Mouse (Mus musculus): ENCODE data around the gene Rbm20. TPM values are rescaled to one million over a fixed set of nuclear protein-coding genes. Genes with fewer than 3 reads are reported as not detected.

Rbm20 gene
- total and polyA plus RNA-seq, 3 experiments, result 0.05 to 0.56 (median 0.08) TPM

GRCm38 (mm10) chr19:53854978-53855377 lies 177.9 kb downstream of the Rbm20 start:
- in situ Hi-C loops (cut with MboI; ENCODE audit: low pct_ligation_motif_present, low pct_unique_long_range_greater_than_20kb, low sequenced_read_pairs) (no loop called here), dilution Hi-C loops (cut with MboI; ENCODE audit: extremely low pct_ligation_motif_present, extremely low pct_unique_long_range_greater_than_20kb, low sequenced_read_pairs) (no loop called here)
- TF ChIP-seq SMC3 (IDR thresholded peaks at IDR 0.05; ENCODE audit: low read depth, low read length) (no peak), USF1 (IDR thresholded peaks at IDR 0.05; ENCODE audit: low read depth, low read length) (peak; percentile 81), USF2 (conservative IDR thresholded peaks at IDR 0.05; ENCODE audit: low read depth, low read length) (peak; percentile 85), MAX (IDR thresholded peaks at IDR 0.05; ENCODE audit: low read length) (peak; percentile 39; the same call in 1 of the 2 replicates)
- H3K27me3 ChIP-seq (replicated peaks), result no peaks in the 10 kb centered on the region
- no peak overlapping the region for H3K4me2 ChIP-seq (ENCODE audit: insufficient read depth, low read depth, poor library complexity, severe bottlenecking)
- peaks cover 13 to 25% of the 10 kb centered on the region in 2 experiments for H3K4me1 ChIP-seq (ENCODE audit: control insufficient read depth in 1 of 2, insufficient read depth in 2 of 2)
- H3K36me3 ChIP-seq (replicated peaks in 1 of 2; ENCODE audit: control insufficient read depth in 1 of 2, insufficient read depth in 1 of 2, low read length in 1 of 2), result peaks cover 0 to 5% of the 10 kb centered on the region in 2 experiments
- H3K9me3 ChIP-seq (replicated peaks; ENCODE audit: low read length), result no peaks in the 10 kb centered on the region
- no peak overlapping the region for H3K4me3 ChIP-seq (replicated peaks in 1 of 3; ENCODE audit: low read depth in 2 of 3, low read length in 2 of 3, poor library complexity in 1 of 3)
- H3K79me2 ChIP-seq (replicated peaks; ENCODE audit: control insufficient read depth, extremely low read depth, insufficient read depth, poor library complexity, severe bottlenecking), result no peaks in the 10 kb centered on the region
- no peak overlapping the region for H3K27ac ChIP-seq (ENCODE audit: insufficient read depth, low read depth)
- no peak overlapping the region for H3K9ac ChIP-seq (ENCODE audit: insufficient read depth, low read depth)
- DNase-seq (ENCODE audit: extremely low read depth), result peak; percentile 34

GRCm38 (mm10) chr19:53855781-53856180 lies 178.7 kb downstream of the Rbm20 start:
- in situ Hi-C loops (cut with MboI; ENCODE audit: low pct_ligation_motif_present, low pct_unique_long_range_greater_than_20kb, low sequenced_read_pairs) (no loop called here), dilution Hi-C loops (cut with MboI; ENCODE audit: extremely low pct_ligation_motif_present, extremely low pct_unique_long_range_greater_than_20kb, low sequenced_read_pairs) (no loop called here)
- Histone ChIP-seq H3K4me3 (replicated peaks in 1 of 3; ENCODE audit: low read depth in 2 of 3, low read length in 2 of 3, poor library complexity in 1 of 3) (no peak overlapping the region), H3K27ac (ENCODE audit: insufficient read depth, low read depth) (no peak overlapping the region), H3K4me2 (ENCODE audit: insufficient read depth, low read depth, poor library complexity, severe bottlenecking) (no peak overlapping the region), H3K4me1 (ENCODE audit: control insufficient read depth in 1 of 2, insufficient read depth in 2 of 2) (peaks cover 13 to 24% of the 10 kb centered on the region in 2 experiments), H3K9me3 (replicated peaks; ENCODE audit: low read length) (no peaks in the 10 kb centered on the region), H3K79me2 (replicated peaks; ENCODE audit: control insufficient read depth, extremely low read depth, insufficient read depth, poor library complexity, severe bottlenecking) (no peaks in the 10 kb centered on the region), H3K36me3 (replicated peaks in 1 of 2; ENCODE audit: control insufficient read depth in 1 of 2, insufficient read depth in 1 of 2, low read length in 1 of 2) (peaks cover 0 to 5% of the 10 kb centered on the region in 2 experiments), H3K27me3 (replicated peaks) (no peaks in the 10 kb centered on the region), H3K9ac (ENCODE audit: insufficient read depth, low read depth) (no peak overlapping the region)
- TF ChIP-seq SMC3 (IDR thresholded peaks at IDR 0.05; ENCODE audit: low read depth, low read length), result no peak
- no peak for TF ChIP-seq IRF4 (IDR thresholded peaks at IDR 0.05; ENCODE audit: low read depth, low read length)
- TF ChIP-seq EP300 (IDR thresholded peaks at IDR 0.05; ENCODE audit: low read length), result no peak
- TF ChIP-seq KAT2A (IDR thresholded peaks at IDR 0.05; ENCODE audit: insufficient replicate concordance, low read length), result no peak
- no peak for TF ChIP-seq MYC (IDR thresholded peaks at IDR 0.05; ENCODE audit: low read depth, low read length)
- TF ChIP-seq E2F4 (IDR thresholded peaks at IDR 0.05; ENCODE audit: insufficient replicate concordance, low read depth, low read length), result no peak
- no peak for DNase-seq (ENCODE audit: extremely low read depth)

- in situ Hi-C loops (cut with MboI; ENCODE audit: low pct_ligation_motif_present, low pct_unique_long_range_greater_than_20kb, low sequenced_read_pairs) (no loop called here), dilution Hi-C loops (cut with MboI; ENCODE audit: extremely low pct_ligation_motif_present, extremely low pct_unique_long_range_greater_than_20kb, low sequenced_read_pairs) (no loop called here)
- Histone ChIP-seq H3K9ac (ENCODE audit: insufficient read depth, low read depth) (no peak overlapping the region), H3K27me3 (replicated peaks) (no peaks in the 10 kb centered on the region), H3K27ac (ENCODE audit: insufficient read depth, low read depth) (no peak overlapping the region), H3K4me2 (ENCODE audit: insufficient read depth, low read depth, poor library complexity, severe bottlenecking) (no peak overlapping the region), H3K9me3 (replicated peaks; ENCODE audit: low read length) (no peaks in the 10 kb centered on the region), H3K36me3 (replicated peaks in 1 of 2; ENCODE audit: control insufficient read depth in 1 of 2, insufficient read depth in 1 of 2, low read length in 1 of 2) (peaks cover 0 to 5% of the 10 kb centered on the region in 2 experiments), H3K4me3 (replicated peaks in 1 of 3; ENCODE audit: low read depth in 2 of 3, low read length in 2 of 3, poor library complexity in 1 of 3) (no peak overlapping the region), H3K79me2 (replicated peaks; ENCODE audit: control insufficient read depth, extremely low read depth, insufficient read depth, poor library complexity, severe bottlenecking) (no peaks in the 10 kb centered on the region), H3K4me1 (ENCODE audit: control insufficient read depth in 1 of 2, insufficient read depth in 2 of 2) (peaks cover 13 to 24% of the 10 kb centered on the region in 2 experiments)
- no peak for DNase-seq (ENCODE audit: extremely low read depth)
- no peak for TF ChIP-seq E2F4 (IDR thresholded peaks at IDR 0.05; ENCODE audit: insufficient replicate concordance, low read depth, low read length)
- TF ChIP-seq TCF12 (IDR thresholded peaks at IDR 0.05; ENCODE audit: low read depth, low read length), result no peak
- no peak for TF ChIP-seq TBP (conservative IDR thresholded peaks at IDR 0.05; ENCODE audit: low read depth, low read length)
- TF ChIP-seq CHD2 (IDR thresholded peaks at IDR 0.05; ENCODE audit: low read length), result no peak
- no peak for TF ChIP-seq NELFE (IDR thresholded peaks at IDR 0.05; ENCODE audit: low read depth, low read length)
- no peak for TF ChIP-seq CHD1 (IDR thresholded peaks at IDR 0.05; ENCODE audit: low read depth, low read length)
- no peak for TF ChIP-seq RAD21 (IDR thresholded peaks at IDR 0.05; ENCODE audit: low read depth, low read length)
- no peak for TF ChIP-seq CTCF (conservative IDR thresholded peaks at IDR 0.05 in 1 of 2, IDR thresholded peaks at IDR 0.05 in 1 of 2; ENCODE audit: low read depth in 2 of 2, low read length in 2 of 2)
- TF ChIP-seq MAFK (IDR thresholded peaks at IDR 0.05; ENCODE audit: insufficient replicate concordance, low read length), result no peak
- TF ChIP-seq SMC3 (IDR thresholded peaks at IDR 0.05; ENCODE audit: low read depth, low read length), result no peak
- TF ChIP-seq NRF1 (IDR thresholded peaks at IDR 0.05; ENCODE audit: low read depth, low read length), result no peak
- no peak for TF ChIP-seq MXI1 (IDR thresholded peaks at IDR 0.05; ENCODE audit: low read depth, low read length)
- no peak for TF ChIP-seq MEF2A (IDR thresholded peaks at IDR 0.05; ENCODE audit: borderline replicate concordance, low read depth, low read length)
- no peak for TF ChIP-seq HCFC1 (IDR thresholded peaks at IDR 0.05; ENCODE audit: low read depth, low read length)
- TF ChIP-seq MAZ (IDR thresholded peaks at IDR 0.05; ENCODE audit: low read depth, low read length), result no peak
- no peak for TF ChIP-seq ZNF384 (IDR thresholded peaks at IDR 0.05; ENCODE audit: low read depth, low read length)
- no peak for TF ChIP-seq USF1 (IDR thresholded peaks at IDR 0.05; ENCODE audit: low read depth, low read length)
- no peak for TF ChIP-seq USF2 (conservative IDR thresholded peaks at IDR 0.05; ENCODE audit: low read depth, low read length)
- TF ChIP-seq JUND (conservative IDR thresholded peaks at IDR 0.05; ENCODE audit: low read depth, low read length), result no peak
Observed at GRCm38 (mm10) chr19:53856794-53857193, 179.7 kb downstream of the Rbm20 start.

All from CH12.LX (cell line).